Mouse (Mus musculus) myocyte (in vitro differentiated cells): Measurements from ENCODE around the gene Kif1b. TPM values are rescaled to one million over a fixed set of nuclear protein-coding genes. Genes with fewer than 3 reads are reported as not detected.

Experiments
- H3K27me3 ChIP-seq: one replicate; pipeline ENCODE4 v1.6.1; 2011; ENCODE audit not compliant: control insufficient read depth, insufficient read depth, insufficient read length
- H3K36me3 ChIP-seq: one replicate; pipeline ENCODE4 v1.6.1; 2011; ENCODE audit not compliant: control insufficient read depth, insufficient read depth
- H3K4me2 ChIP-seq: one replicate; pipeline ENCODE4 v1.6.1; 2011; ENCODE audit warnings: low read depth, control low read depth
- H3K4me3 ChIP-seq: one replicate; pipeline ENCODE4 v1.5.1; 2011; ENCODE audit warnings: mild to moderate bottlenecking, control low read depth, moderate library complexity
- H3K79me2 ChIP-seq: one replicate; pipeline ENCODE4 v1.6.1; 2011; ENCODE audit not compliant: control insufficient read depth, insufficient read depth
- H3ac ChIP-seq: one replicate; pipeline ENCODE4 v1.6.1; 2011; ENCODE audit not compliant: control insufficient read depth, insufficient read length
- CEBPB ChIP-seq: IDR thresholded peaks from 2 replicates; pipeline ENCODE4 v1.6.1; 2011; ENCODE audit warnings: mild to moderate bottlenecking, moderate library complexity; ENCODE audit not compliant: poor library complexity, insufficient read depth, severe bottlenecking
- E2F4 ChIP-seq: IDR thresholded peaks from one replicate; pipeline ENCODE4 v1.6.1; 2011; ENCODE audit warnings: mild to moderate bottlenecking, control low read depth, moderate library complexity; ENCODE audit not compliant: insufficient read depth
- MAX ChIP-seq: IDR thresholded peaks from one replicate; pipeline ENCODE4 v1.6.1; 2011; ENCODE audit warnings: low read depth, mild to moderate bottlenecking, control low read depth
- MYOD1 ChIP-seq, 3 experiments: IDR thresholded peaks; one replicate each; pipeline ENCODE4 v1.6.1; 2011; ENCODE audit warnings: control low read depth in 2 of 3, low read depth in 2 of 3, mild to moderate bottlenecking in 2 of 3, moderate library complexity in 1 of 3; ENCODE audit not compliant: insufficient read length in 2 of 3, control insufficient read depth in 1 of 3
- MYOG ChIP-seq, 3 experiments: IDR thresholded peaks; one replicate each; pipeline ENCODE4 v1.6.1; 2011; ENCODE audit warnings: control low read depth in 2 of 3, low read depth in 2 of 3, mild to moderate bottlenecking in 2 of 3; ENCODE audit not compliant: insufficient read length in 2 of 3, control insufficient read depth in 1 of 3, insufficient read depth in 1 of 3
- POLR2A ChIP-seq: IDR thresholded peaks from one replicate; pipeline ENCODE4 v1.6.1; 2011; ENCODE audit warnings: low read depth, mild to moderate bottlenecking, control low read depth, moderate library complexity; ENCODE audit not compliant: insufficient read length
- POLR2AphosphoS2 ChIP-seq: IDR thresholded peaks from one replicate; pipeline ENCODE4 v1.6.1; 2011; ENCODE audit warnings: low read depth, control low read depth; ENCODE audit not compliant: insufficient read length
- REST ChIP-seq: IDR thresholded peaks from one replicate; pipeline ENCODE4 v1.6.1; 2011; ENCODE audit warnings: mild to moderate bottlenecking, control low read depth, moderate library complexity; ENCODE audit not compliant: insufficient read depth, insufficient read length
- SRF ChIP-seq: IDR thresholded peaks from one replicate; pipeline ENCODE4 v1.6.1; 2011; ENCODE audit warnings: low read depth; ENCODE audit not compliant: control insufficient read depth, insufficient read length
- TCF12 ChIP-seq: IDR thresholded peaks from one replicate; pipeline ENCODE4 v1.6.1; 2011; ENCODE audit warnings: mild to moderate bottlenecking, control low read depth; ENCODE audit not compliant: poor library complexity, insufficient read depth, severe bottlenecking
- TCF3 ChIP-seq: IDR thresholded peaks from one replicate; pipeline ENCODE4 v1.6.1; 2011; ENCODE audit warnings: low read depth, control low read depth; ENCODE audit not compliant: insufficient read length
- USF1 ChIP-seq: IDR thresholded peaks from one replicate; pipeline ENCODE4 v1.6.1; 2011; ENCODE audit warnings: low read depth, mild to moderate bottlenecking, control low read depth, moderate library complexity
- polyA plus RNA-seq: library from polyadenylated mRNA; unstranded; fragments of >200 nt; fragmentation: generic; extraction: Trizol; gene quantifications from one replicate; pipeline ENCODE4 v1.2.1, GENCODE M21; 2012; ENCODE audit warnings: missing spikeins

Kif1b gene
- polyA plus RNA-seq, 1 experiment = 26.7 TPM

DNA sequence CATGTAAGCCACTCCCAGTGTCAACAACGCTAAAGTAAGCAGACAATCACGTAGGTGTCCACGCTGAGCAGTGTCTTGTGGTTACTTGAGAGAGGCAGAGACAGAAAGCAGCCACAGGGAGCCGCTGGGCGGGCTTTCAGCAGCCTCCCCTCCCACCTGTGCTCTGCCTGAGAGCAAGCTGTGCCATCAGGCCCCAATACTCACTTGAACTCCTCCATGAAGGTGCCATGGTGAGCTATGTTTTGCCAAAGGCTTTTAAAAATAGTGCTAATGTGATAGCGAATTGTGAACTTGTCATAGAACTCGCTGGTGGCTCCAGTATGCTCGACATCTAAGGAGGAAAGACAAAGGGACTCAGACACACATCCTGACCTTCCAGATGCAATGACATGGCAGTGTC is 36.8 kb upstream of the Kif1b start:
- H3K4me3 ChIP-seq = no peak overlapping the region
- H3K4me2 ChIP-seq = no peak overlapping the region
- peaks cover 28% of the 10 kb centered on the region for H3K36me3 ChIP-seq
- no peak for TF ChIP-seq E2F4
- no peak for TF ChIP-seq REST
- no peak for TF ChIP-seq TCF12
- TF ChIP-seq CEBPB = no peak
- no peak for TF ChIP-seq USF1
- no peak for TF ChIP-seq MAX
- no peak for TF ChIP-seq MYOD1 (IDR thresholded peaks at IDR 0.05; ENCODE audit: control insufficient read depth in 1 of 3, insufficient read length in 2 of 3, low read depth in 2 of 3)
- TF ChIP-seq POLR2A = no peak
- TF ChIP-seq TCF3 = no peak
- TF ChIP-seq SRF = no peak
- no peak for TF ChIP-seq POLR2AphosphoS2
- no peak for TF ChIP-seq MYOG (IDR thresholded peaks at IDR 0.05; ENCODE audit: control insufficient read depth in 1 of 3, insufficient read depth in 1 of 3, insufficient read length in 2 of 3, low read depth in 2 of 3)
- no peaks in the 10 kb centered on the region for H3K79me2 ChIP-seq
- no peaks in the 10 kb centered on the region for H3K27me3 ChIP-seq
- no peak overlapping the region for H3ac ChIP-seq

DNA sequence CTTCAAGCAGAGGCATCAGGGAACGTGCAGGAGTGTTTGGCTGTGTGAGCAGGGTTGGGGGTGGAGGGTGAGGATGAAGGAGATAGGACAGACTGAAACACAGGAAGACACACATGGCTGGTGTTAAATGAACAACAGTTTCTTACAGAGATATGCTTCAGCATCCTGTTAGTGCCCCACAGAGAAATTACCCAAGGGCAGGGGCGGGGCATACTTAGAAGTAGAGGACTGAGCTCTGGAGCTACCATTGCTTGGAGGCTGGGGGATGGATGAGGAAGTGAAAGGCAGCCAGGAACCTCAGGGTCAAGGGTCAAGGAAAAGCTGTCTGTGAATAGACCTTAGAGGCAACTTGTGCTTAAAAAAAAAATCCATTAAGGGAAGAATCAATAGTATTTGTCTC is 33.2 kb upstream of the Kif1b start:
- no peaks in the 10 kb centered on the region for H3K79me2 ChIP-seq
- no peak overlapping the region for H3K4me2 ChIP-seq
- no peak overlapping the region for H3K4me3 ChIP-seq
- TF ChIP-seq CEBPB (no peak), TCF12 (no peak), E2F4 (no peak), USF1 (no peak)
- no peaks in the 10 kb centered on the region for H3K27me3 ChIP-seq
- H3K36me3 ChIP-seq = peaks cover 19% of the 10 kb centered on the region
- no peak overlapping the region for H3ac ChIP-seq

- Histone ChIP-seq H3K79me2 (no peaks in the 10 kb centered on the region), H3K36me3 (peaks cover 26% of the 10 kb centered on the region)
- TF ChIP-seq MYOG (IDR thresholded peaks at IDR 0.05; ENCODE audit: control insufficient read depth in 1 of 3, insufficient read depth in 1 of 3, insufficient read length in 2 of 3, low read depth in 2 of 3) (no peak), CEBPB (no peak), USF1 (no peak), POLR2A (no peak), E2F4 (no peak), POLR2AphosphoS2 (no peak), SRF (no peak), MAX (no peak), MYOD1 (IDR thresholded peaks at IDR 0.05; ENCODE audit: control insufficient read depth in 1 of 3, insufficient read length in 2 of 3, low read depth in 2 of 3) (no peak), REST (no peak), TCF12 (no peak), TCF3 (no peak)
These were observed 32.1 kb upstream of the Kif1b start for GRCm38 (mm10) chr4:149339426-149340214.

GRCm38 (mm10) chr4:149338137-149338536 is 30.6 kb upstream of the Kif1b start:
- no peak overlapping the region for H3K4me3 ChIP-seq
- no peaks in the 10 kb centered on the region for H3K27me3 ChIP-seq
- H3K4me2 ChIP-seq = no peak overlapping the region
- TF ChIP-seq POLR2AphosphoS2 = no peak
- no peak for TF ChIP-seq TCF3
- no peak for TF ChIP-seq CEBPB
- no peak for TF ChIP-seq TCF12
- no peak for TF ChIP-seq MYOG (IDR thresholded peaks at IDR 0.05; ENCODE audit: control insufficient read depth in 1 of 3, insufficient read depth in 1 of 3, insufficient read length in 2 of 3, low read depth in 2 of 3)
- TF ChIP-seq POLR2A = no peak
- TF ChIP-seq MYOD1 (IDR thresholded peaks at IDR 0.05; ENCODE audit: control insufficient read depth in 1 of 3, insufficient read length in 2 of 3, low read depth in 2 of 3) = no peak
- no peak for TF ChIP-seq REST
- no peak for TF ChIP-seq MAX
- TF ChIP-seq E2F4 = no peak
- no peak for TF ChIP-seq SRF
- TF ChIP-seq USF1 = no peak
- no peaks in the 10 kb centered on the region for H3K79me2 ChIP-seq
- peaks cover 34% of the 10 kb centered on the region for H3K36me3 ChIP-seq
- no peak overlapping the region for H3ac ChIP-seq

More at GRCm38 (mm10) chr4:149339426-149340214, 32.1 kb upstream of the Kif1b start:
- Histone ChIP-seq H3K4me3 (no peak overlapping the region), H3K4me2 (no peak overlapping the region), H3ac (no peak overlapping the region), H3K27me3 (no peaks in the 10 kb centered on the region)

GRCm38 (mm10) chr4:149337353-149337752 is 29.9 kb upstream of the Kif1b start:
- Histone ChIP-seq H3K4me3 (no peak overlapping the region), H3K4me2 (no peak overlapping the region), H3ac (no peak overlapping the region), H3K36me3 (peaks cover 32% of the 10 kb centered on the region), H3K79me2 (no peaks in the 10 kb centered on the region), H3K27me3 (no peaks in the 10 kb centered on the region)
- no peak for TF ChIP-seq TCF12
- no peak for TF ChIP-seq MAX
- no peak for TF ChIP-seq MYOD1 (IDR thresholded peaks at IDR 0.05; ENCODE audit: control insufficient read depth in 1 of 3, insufficient read length in 2 of 3, low read depth in 2 of 3)
- no peak for TF ChIP-seq USF1
- TF ChIP-seq TCF3 = no peak
- no peak for TF ChIP-seq POLR2AphosphoS2
